Mouse (Mus musculus) adrenal gland, adult 2 months (tissue): ENCODE measurements at regions not wholly inside any gene's neighbourhood (a gene's known extent, or its start where the extent isn't known, plus 50 kb on each side); places are given as distances from the start of the nearest gene placed in this dataset.

Experiments used
- DNase-seq: peaks from one replicate; pipeline ENCODE4 v3.0.0; 2021

DNA sequence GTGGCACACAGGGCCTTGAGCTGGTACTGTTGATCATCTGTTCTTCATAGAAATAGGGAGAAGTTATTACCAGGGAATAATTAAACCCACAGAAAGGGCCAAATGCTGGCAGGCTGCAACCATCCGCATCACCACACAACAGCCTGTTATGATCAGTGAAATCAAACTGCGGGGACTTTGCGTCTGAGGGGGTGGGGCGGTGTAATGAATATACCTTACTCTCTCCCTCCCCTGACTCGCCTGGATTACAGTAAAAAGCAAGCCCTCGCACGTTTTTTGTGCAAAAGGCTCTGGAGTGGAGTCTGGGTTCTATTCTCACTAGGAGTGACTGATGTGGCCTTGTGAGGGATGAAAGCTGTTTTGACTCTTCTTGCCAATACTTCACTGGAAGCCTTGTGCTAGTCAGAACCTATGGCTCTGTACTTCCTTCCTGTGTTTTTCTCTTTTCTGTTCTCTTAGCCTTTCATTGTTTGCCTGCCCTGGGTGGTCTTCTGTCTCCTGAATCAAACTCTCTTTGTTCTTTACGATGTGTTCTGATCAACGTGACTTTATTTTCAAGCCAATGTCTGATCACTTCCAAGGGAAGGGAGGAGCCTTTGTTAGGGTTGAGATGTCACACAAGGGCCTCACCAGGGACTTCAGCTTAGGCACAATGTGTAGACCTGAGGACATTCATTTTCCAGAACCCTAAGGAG is 172.4 kb downstream of the Dact1 start:
- DNase-seq, result no peak

DNA sequence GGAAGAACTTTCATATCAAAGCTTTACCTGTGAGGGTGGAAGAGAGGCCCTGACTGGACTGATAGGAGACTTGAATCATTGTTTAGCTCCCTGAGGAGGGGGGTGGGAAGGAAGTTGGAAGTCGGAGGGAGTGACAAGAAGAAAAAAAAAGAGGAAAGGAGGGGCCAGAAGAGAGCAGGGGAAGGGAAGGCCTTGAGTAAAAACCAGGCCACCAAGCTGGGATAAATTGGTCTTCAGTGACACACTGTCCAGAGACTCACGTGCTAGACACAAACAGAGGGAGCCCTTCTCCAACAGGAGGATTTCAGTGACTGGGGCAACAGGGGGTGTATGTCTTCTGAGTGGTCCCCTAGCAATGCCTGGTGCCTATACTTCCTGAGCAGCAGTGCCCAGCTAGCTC is 172.9 kb downstream of the Dact1 start:
- DNase-seq, result no peak

DNA sequence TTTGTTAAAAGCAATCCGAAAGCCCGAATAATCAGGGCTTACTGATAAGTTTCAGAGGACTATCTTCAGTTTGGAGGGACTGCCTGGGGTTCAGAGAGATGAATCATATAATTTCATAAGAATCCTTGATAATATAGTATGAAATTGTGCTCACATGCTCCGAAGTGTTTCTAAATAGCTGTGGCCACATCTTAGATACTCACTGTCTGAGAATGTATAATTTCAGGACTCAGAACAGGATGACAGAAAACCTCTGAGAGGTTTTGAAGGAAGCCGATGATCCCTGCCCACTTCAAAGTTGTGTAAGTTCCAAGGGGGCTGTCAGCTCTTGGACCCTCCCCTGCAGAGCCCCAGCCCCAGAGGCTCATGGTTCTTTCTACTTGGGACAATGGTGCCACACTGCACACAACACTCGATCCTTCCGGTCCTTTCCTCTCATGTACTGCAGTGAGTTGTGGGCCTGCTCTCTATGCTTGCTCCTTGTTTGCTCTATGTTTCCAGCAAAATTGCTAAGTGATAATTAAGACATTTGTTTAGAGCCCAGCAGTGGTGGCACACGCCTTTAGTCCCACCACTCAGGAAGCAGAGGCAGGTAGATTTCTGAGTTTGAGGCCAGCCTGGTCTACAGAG is 174.0 kb downstream of the Dact1 start:
- no peak for DNase-seq

DNA sequence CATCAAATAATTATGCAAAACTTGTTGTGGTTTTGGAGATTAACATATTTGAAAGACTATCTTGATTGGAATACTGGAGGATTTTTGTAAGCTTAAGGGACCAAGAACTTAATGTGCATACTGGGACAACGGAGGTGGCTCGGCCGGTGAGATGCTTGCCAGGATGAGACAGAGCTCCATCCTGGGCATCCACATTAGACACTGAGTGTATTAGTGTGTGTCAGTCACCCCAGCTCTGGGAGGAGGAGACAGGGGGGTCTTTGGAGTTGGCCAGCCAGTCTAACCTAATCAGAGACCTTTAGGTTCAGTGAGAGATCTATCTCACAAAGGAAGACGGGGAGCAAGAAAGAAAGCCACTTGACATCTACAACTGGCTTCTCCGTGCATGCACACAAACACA is 174.6 kb downstream of the Dact1 start:
- no peak for DNase-seq

DNA sequence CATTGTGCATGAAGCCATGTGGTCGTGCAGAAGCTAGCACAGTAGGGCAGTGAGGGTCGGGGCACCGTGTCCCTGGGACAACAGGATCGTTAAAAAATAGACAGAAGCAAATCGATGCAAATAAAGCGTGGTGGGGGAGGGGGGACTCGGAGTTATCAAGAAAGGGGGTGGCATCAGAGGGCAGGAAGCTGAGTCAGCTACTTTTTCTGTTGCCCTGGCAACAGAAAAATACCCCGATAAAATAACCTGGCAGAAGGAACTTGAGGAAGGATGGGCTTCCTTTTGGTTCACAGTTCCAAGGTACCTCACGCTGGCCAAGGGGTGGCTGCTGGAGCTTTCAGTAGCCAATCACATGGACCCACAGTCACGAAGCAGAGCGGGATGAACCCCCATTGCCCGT is 176.4 kb downstream of the Dact1 start:
- no peak for DNase-seq

DNA sequence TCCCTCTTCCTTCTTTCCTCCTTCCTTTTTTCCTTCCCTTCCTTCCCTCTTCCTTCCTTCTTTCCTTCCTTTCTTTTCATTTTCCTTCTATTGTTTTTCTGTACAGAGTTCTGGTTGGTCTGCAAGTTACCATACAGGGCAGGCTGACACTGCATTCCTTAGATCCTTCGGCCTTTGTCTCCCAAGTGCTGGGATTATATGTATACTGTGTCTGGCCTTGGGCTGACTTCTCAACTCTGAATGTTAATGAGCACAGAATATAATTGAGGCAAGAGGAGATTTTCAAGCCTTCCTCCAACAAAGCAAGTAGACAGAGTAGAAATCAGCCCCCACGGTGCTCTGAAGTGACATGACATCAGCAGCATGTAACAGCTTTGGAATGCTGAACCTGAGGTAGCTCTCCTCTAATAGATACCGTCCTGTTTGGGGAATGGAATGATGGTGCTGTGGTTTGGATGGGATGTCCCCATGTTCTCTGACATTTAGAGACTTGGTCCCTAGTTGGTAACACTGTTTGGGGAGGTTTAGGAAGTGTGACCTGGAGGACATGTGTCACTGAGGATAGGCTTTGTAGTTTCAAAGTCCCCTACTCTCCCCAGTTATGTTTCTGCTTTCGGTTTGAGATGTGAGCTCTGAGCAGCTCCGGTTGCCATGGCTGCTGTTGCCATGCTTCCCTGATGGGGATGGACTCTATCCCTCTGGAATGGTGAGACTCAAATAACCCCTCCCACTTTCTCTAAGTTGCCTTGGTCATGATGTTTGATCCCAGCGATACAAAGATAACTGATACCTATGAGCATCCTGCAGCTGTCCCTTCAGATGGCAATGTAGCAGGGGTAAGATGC is 178.1 kb downstream of the Dact1 start:
- no peak for DNase-seq

DNA sequence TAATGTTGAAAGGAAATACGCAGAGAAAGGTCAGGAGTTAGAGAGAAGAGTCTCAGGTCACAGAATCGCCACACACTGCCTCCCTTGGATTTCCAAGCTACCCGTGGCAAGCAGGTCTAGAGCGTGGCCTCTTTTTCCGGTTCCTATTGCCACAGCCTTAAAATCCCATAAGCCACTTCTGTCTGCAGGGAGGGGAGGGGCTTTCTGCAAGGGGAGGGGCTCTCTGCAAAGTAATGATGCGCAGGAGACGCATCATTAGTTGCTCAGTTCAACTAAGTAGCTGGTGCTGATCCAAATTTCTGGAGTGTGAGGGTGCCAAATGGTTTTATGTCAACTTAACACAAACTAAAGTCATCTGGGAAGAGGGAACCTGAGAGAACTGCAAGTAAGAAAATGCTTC is 179.6 kb downstream of the Dact1 start:
- DNase-seq, result no peak

DNA sequence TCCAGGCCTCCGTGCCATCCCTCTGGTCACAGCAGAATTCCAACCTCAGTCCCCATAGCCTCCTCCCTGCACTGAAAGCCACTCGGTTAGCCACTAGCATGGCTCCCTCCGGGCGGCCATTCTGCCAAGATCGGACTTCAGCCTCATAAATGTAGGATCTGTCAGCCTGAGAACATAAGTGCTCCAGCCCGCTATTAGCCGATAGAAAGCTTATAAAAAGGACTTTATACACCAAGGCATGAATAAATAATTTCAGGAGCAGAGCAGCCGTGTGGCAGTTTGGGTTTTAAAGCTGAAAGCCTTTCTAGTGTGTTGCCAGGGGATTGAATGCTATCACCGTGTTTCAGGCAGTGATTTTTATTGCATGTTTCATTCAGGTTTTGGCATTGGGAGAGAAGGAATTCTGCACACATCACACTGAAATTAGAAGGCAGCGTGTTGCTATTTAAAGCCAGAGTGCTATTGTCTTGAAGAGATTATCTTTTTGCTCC is 185.2 kb downstream of the Dact1 start:
- no peak for DNase-seq

DNA sequence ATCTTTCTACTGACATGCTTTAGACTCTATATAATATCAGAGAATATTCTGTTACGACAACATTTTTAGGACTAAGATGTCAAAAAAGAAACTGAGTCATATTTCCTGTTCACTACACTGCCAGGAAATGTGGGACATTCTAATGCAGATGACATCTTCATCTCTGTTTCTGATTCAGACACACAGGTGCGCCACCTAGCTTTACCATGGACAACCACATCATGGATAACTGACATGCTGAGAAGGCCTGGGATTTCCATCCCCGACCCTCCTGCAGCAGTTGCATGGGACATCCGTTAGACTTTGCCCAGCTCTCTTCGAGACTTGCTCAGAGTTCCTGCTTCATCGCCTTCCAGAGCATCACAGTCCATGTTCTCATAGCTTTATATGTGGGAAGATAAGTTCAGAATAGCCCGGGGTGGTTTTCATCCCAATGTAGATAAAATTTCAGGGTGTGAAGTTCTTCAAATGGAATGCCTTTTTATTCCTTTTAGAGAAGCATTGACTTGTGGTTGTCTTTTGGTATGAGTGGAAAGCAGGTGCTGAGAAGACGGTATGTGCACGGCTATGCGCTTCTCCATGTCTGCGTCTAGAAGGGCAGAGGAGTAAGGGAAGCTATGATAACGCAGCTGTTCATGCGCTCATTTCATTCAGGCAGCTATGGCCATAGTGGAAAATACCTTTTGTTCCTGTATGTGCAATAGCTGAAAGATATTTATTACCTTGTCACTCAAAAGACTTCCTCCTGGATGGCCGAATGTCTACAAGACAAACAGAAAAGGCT is 188.8 kb downstream of the Dact1 start:
- no peak for DNase-seq

DNA sequence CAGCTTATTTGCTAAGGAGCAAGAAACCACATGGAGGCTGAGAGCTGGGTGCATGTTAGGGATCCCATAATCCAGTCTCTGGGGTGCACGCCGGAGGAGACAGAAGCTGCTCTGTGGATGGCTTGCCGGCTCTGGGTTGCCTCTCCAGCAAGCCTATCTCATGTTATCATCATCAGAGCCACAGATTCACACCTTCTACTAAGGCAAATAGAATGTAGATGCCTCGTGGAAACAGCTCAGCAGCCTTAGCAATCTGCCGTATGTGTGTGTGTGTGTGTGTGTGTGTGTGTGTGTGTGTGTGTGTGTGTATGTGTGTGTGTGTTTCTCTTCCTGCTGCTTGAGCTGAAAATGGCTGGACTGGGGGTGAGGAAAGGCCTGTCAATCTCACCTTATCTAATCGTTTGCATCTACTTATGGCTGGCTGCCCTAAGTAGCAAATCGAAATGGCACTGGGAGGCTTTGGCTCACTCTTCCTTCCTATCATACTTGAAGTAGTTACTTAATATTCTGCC is 191.7 kb downstream of the Dact1 start:
- no peak for DNase-seq

DNA sequence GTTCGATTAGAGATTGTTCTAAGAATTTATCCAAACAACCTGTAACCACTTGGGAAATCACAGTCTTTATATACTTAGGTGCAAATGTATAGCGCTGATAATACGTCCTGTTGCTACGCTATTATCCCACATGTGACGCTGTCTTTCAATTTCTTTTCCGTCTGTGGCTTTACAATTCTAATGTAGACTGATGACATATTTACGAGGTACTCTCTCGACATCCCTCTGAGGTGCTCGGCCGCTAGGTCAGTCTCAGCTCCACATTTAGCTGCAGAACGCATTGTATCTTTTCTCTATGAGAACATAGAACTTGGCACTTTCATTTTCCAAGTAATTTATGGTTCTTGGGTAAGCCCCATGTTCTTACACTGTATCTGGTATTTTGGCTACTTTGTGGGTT is 193.6 kb downstream of the Dact1 start:
- no peak for DNase-seq

DNA sequence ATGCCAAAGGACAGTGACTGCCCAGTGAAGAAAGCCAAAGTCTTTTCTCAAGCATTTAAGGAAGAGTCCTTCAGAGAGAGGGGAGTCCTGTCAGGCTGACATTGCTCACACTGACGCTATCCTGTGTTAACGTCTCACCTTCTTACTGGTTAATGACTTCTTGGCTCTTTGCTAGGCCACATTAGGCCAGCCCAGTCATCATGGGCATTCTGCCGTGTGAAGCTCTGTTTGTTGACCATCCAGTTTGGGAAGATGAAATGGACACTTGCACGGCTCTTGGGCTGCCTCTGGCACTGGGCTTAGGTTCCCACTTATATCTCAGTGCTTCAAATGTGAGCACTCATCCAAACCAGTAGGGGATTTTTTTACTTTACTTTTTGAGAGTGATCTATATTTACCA is 196.5 kb downstream of the Dact1 start:
- DNase-seq, result no peak

DNA sequence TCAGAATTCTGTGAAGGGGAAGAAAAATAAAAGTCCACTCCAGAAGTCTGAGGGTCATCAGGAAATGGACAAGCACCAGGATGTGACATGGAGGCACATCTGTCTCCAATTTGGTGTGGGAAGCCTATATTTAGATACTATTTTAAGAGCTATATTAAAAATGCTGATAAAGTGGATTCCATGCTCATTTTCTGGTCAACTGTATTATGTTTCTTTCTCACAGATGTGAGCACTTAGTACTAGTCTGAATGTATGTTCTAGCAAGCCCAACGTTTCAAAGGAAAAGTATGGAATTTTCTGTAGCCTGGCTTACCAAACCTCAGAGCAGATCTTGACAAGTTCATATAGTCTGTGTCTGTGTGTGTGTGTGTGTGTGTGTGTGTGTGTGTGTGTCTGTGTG is 197.0 kb downstream of the Dact1 start:
- no peak for DNase-seq

DNA sequence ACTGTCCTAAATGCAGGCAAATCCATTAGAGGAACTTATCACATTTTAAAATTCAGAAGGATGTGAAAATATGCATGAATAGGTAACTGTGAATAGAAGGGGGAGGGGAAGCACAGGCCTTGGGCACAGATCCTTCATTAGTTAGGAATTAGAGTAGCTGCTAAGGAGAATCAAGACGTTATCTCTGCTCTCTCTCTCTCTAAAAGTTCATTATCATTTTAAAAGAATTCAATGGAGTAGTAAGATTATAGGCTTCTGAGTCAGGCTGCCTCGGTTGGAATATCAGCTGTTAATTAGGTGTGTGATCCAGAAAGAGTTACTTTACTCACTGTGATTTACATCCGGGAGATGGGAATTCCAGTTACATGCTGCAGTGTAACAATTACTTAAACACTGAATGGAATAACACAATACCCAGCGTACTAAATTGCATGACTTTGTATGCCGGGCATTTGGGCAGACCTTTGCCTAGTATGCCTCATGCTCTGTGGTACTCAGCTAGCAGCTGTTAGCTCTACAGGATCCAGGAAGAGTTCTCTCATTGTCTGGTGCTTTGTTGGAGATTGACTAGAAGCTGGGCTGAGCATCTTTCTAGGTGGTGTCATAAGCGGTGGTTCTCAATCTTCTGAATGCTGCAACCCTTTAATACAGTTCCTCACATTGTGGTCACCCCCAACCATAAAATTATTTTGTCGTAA is 203.4 kb downstream of the Dact1 start:
- DNase-seq, result no peak

DNA sequence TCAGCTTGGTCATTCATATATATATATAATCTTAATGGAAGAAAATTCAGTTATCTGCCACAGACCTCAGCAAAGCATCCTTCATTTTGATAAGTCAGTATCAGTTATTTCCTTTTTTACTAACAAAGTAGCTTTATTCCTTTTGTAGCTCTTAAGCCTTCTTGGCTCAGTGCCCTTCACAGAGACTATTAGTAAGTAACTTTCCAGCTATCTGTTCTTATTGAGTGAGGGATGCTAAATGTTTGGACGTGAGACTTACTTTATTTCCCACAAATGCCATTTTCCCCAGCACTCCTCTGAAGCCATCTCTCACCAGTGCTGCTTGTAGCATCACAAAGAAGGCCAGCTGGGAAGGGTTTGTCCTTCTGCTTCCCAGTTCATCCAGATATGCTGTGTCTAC is 209.8 kb downstream of the Dact1 start:
- DNase-seq, result no peak

DNA sequence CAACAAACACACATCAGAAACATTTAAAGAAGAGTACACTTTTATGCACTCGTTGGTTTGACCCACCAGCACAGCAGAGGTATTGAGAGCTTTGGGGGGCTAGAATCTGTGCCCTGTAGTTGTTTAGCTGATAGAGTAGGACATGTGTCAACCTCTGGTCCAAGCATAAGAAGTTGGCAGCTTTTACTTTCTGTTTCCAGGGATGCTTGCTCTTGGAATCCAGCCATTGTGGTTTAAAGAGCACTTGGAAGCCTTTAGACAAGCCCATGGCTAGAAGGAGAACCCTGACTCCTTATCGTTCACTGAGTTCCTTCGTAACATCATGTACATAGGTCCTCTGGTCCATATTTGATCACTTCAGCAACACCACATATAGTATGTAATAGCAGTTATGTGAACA is 212.3 kb downstream of the Dact1 start:
- DNase-seq, result no peak

DNA sequence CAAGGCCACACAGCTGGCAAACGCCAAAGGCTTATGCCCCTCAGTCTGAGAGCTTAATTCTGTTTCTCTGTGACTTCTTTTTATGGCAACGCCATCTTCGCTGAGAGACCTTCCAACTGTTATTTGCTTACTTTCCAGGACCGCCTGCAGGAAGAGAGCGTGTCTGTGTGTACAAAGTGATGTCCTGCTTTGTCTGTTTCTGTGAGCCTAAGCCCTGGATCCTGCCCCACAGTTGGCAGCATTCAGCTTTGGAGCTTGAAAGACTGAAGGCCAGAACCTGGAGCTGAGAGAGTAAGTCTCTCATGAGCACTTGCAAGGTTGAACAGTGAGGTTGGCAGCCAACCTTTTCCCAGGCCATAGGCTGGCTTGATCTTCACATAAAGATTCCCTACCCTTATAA is 212.8 kb downstream of the Dact1 start:
- peak; percentile 15 for DNase-seq

DNA sequence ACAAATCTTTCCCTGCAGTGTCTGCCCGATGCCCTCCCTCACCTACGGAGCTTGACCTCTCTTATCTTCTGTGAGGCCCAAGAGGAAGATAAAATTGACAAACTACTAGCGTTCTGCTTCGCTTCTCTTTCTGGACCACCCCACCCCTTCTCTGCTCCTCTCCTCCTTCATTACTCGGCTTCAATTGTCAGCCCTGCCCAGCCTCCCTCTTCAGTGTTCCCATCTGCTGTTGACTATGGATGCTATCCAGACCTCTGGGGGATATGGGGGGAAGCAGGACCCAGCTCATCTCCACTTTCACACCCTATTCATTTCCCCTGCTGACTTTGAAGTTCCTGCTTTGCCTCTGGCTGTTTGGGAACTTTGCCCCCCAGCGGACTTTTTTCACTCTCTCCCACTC is 214.5 kb downstream of the Dact1 start:
- DNase-seq, result no peak

DNA sequence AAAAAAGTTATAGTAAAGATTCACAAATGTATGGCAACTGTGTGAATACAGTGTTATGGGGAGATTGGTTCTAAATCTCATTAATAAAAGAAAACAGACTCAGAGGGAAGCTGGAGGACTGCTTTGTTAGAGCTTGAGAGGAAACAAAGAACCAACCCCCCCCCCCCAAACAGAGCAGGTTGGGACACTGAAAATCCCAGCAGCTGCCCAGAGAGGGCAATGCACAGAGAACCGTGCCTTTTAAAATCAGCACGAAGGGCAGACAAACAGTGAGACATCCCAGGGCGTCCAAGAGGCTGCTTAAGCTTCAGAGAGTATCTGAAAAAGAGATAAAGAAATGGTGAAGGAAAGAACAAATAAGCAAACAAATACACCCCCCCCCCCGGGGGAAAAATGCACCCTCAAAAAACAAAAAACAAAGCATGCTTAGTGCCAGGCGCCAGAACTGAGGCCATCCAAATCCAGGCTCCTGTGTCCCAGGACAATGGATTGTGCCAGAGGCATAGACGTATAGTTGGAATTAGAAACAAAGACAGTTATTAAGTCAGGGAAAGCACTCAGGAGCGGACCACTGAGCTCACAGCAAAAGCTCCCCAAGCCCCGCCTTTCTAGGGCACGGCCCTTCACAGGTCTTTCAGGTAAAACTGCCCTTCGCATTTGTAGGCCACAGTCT is 215.7 kb downstream of the Dact1 start:
- DNase-seq, result no peak

DNA sequence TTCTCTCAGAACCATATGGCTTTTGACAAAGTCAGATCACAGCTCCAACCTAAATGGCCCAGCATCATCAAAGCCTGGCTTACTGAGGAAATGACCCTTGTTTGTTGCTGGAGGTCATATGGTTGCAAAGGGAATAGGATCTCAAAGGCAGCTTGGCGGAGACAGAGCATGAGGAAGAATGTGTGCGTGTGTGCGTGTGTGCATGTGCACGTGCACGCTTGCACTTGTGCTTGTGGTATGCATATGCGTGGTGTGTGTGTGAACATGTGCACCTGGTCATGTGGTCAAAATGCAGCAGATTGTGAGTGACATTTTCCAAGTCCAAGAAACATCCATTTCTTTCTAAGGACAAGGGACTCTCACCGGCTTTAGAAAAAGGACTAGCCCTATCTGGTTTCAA is 216.9 kb downstream of the Dact1 start:
- no peak for DNase-seq

DNA sequence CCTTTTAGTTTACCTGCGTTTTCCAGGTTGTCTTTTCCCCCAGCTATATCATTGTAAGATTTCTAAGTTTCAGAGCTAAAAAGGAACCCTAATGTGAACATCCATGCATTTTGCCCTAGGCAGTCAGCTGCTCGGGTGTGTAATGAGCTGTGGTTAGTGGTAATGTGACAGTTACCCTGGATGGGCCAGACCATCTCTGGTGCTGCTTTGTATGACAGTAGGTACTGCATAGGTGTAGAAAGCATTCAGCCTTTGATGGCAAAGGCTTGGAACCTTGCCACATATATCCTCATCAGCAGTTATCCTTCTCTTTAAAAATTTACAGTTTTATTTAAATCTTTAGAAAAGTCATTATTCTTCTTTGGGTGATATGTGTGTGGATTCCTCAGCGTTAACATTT is 222.5 kb downstream of the Dact1 start:
- no peak for DNase-seq
